8 mouse cellular contexts compared by ENCODE assay signal in the genomic region with DNA sequence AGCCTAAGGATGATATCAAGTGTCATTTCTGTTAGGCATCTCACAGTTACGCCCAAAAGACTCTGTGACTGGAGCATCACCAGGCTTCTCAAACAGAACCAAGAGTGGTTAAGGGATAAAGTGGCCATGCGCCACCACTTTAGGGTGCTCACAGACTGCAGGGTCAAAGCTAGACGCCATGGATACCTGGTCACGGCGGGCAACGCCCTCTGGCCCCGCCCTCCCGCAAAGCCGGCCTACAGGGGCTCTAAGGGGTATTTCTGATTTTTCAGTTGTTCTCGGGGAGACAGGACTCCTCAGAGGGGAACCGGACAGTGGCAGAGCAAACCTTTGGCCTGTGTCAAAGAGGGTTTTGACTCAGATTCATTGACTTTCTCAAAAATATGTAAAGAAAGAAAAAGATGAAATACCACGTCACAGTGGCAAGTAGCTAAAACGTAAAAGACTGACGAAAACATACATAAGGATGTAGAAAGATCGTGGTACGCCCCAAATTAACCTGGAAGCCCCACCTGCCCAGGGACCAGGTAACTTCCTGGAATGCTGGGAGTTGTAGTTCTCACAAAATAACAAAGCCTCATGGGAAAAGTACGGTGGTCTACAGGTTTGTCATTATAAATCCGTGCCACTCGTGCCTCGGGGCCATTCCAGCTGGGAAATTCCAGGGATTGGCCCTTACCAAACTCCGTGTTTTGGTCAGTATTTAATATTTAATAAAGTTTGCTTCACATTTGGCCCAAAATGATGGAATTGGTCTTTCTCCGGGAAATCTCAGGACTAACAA.
DNase-seq lines count a peak whose midpoint lies in the region; ATAC-seq lines count a peak whose summit lies in the region.

No protein-coding gene starts in this region.

- no peaks in the 10 kb centered on the region for H3K9me3 ChIP-seq in heart, embryonic 10.5 days
- H3K9me3 ChIP-seq in forebrain, embryonic 15.5 days, result no peaks in the 10 kb centered on the region
- H3K9me3 ChIP-seq in midbrain, embryonic 11.5 days (ENCODE audit: control insufficient read depth, low read length), result no peaks in the 10 kb centered on the region

- H3K4me2 ChIP-seq in forebrain, embryonic 15.5 days (replicated peaks), result peak overlapping the region; percentile 40
- H3K4me2 ChIP-seq in midbrain, embryonic 11.5 days, result peak overlapping the region; percentile 26

- H3K27ac ChIP-seq in heart, embryonic 10.5 days, result no peak overlapping the region
- H3K27ac ChIP-seq in forebrain, embryonic 15.5 days (replicated peaks), result no peak overlapping the region
- H3K27ac ChIP-seq in midbrain, embryonic 11.5 days (ENCODE audit: low read depth, low read length), result no peak overlapping the region

- peak overlapping the region; percentile 51 for H3K4me3 ChIP-seq in heart, embryonic 10.5 days
- peak overlapping the region; percentile 28 for H3K4me3 ChIP-seq in forebrain, embryonic 15.5 days
- H3K4me3 ChIP-seq in midbrain, embryonic 11.5 days (ENCODE audit: low read depth, low read length), result no peak overlapping the region

- no peaks in the 10 kb centered on the region; the same call in 1 of the 2 replicates for H3K27me3 ChIP-seq in heart, embryonic 10.5 days (ENCODE audit: insufficient read depth, poor library complexity, severe bottlenecking)
- peaks cover 4% of the 10 kb centered on the region; the same call in 1 of the 2 replicates for H3K27me3 ChIP-seq in forebrain, embryonic 15.5 days
- H3K27me3 ChIP-seq in midbrain, embryonic 11.5 days (ENCODE audit: control insufficient read depth, insufficient read depth, low read length), result no peaks in the 10 kb centered on the region

- 0 out of 2 replicates have a peak, but pooled peaks have one; percentile 48 for ATAC-seq in forebrain, embryonic 15.5 days (replicated peaks)
- no peak for ATAC-seq in midbrain, embryonic 11.5 days (ENCODE audit: low FRiP score)

- H3K9ac ChIP-seq in forebrain, embryonic 15.5 days (replicated peaks), result 0 out of 2 replicates have a peak overlapping the region, but pooled peaks have one; percentile 17
- no peak overlapping the region for H3K9ac ChIP-seq in midbrain, embryonic 11.5 days (ENCODE audit: low read length)

- DNase-seq in heart, embryonic 10.5 days (ENCODE audit: low spot score), result no peak
- no peak for DNase-seq in heart, adult 8-10 months (ENCODE audit: low spot score)
- peak; percentile 64 for DNase-seq in brain, embryonic 18.5 days (ENCODE audit: low read depth, low spot score)
- DNase-seq in kidney, postnatal 4 days, result peak; percentile 33 to 59
- DNase-seq in midbrain, embryonic 11.5 days (ENCODE audit: low spot score, missing footprints), result no peak
- DNase-seq in gastrocnemius, postnatal 10 days, result no peak
- DNase-seq in spleen, postnatal 14 days (ENCODE audit: low spot score in 2 of 2), result no peak

- WGBS in heart, embryonic 10.5 days, result 8% methylated on average over 22 of the region's 22 CpGs
- 11% methylated on average over 22 of the region's 22 CpGs for WGBS in forebrain, embryonic 15.5 days
- 12% methylated on average over 22 of the region's 22 CpGs for WGBS in midbrain, embryonic 11.5 days

- no peaks in the 10 kb centered on the region for H3K36me3 ChIP-seq in heart, embryonic 10.5 days
- no peaks in the 10 kb centered on the region for H3K36me3 ChIP-seq in forebrain, embryonic 15.5 days
- H3K36me3 ChIP-seq in midbrain, embryonic 11.5 days (ENCODE audit: control insufficient read depth, insufficient read depth, low read length), result no peaks in the 10 kb centered on the region

- H3K4me1 ChIP-seq in heart, embryonic 10.5 days, result peaks cover 13% of the 10 kb centered on the region
- H3K4me1 ChIP-seq in forebrain, embryonic 15.5 days, result peaks cover 21% of the 10 kb centered on the region
- peaks cover 4% of the 10 kb centered on the region; the same call in 1 of the 2 replicates for H3K4me1 ChIP-seq in midbrain, embryonic 11.5 days (ENCODE audit: control insufficient read depth, insufficient read depth, low read length)

Comparison
In these comparisons a context has a peak if more than half of its experiments do, and no peak if none do; other contexts are left out.
1. DNase-seq: peak in brain, embryonic 18.5 days (single experiment) and kidney, postnatal 4 days (2 of 2); none in heart, embryonic 10.5 days (single experiment), heart, adult 8-10 months (single experiment), midbrain, embryonic 11.5 days (single experiment), gastrocnemius, postnatal 10 days (single experiment) and spleen, postnatal 14 days (0 of 2).